Mouse (Mus musculus) cortical plate, adult 2 months (tissue): ENCODE results near the gene Ctrb1.

Experiments
- CTCF ChIP-seq: fragments of 200-500 bp; IDR thresholded peaks from 2 replicates; pipeline ENCODE4 v1.5.1; 2011; ENCODE audit warnings: mild to moderate bottlenecking, control low read depth, low read length; ENCODE audit not compliant: insufficient read depth; ENCODE audit errors: extremely low read depth
- POLR2A ChIP-seq: fragments of 200-500 bp; IDR thresholded peaks from 2 replicates; pipeline ENCODE4 v1.6.1; 2011; ENCODE audit warnings: mild to moderate bottlenecking, low read length, control low read depth; ENCODE audit not compliant: insufficient read depth; ENCODE audit errors: extremely low read depth

GRCm38 (mm10) chr8:111700740-111701139, 9.9 kb upstream of the Ctrb1 start:
- TF ChIP-seq POLR2A: no peak
- TF ChIP-seq CTCF: no peak
